Mouse (Mus musculus): ENCODE data around the gene Sh3pxd2b.

Sh3pxd2b gene

GRCm38 (mm10) chr11:32425043-32425658 lies 77.5 kb downstream of the Sh3pxd2b start:
- no peak for DNase-seq (ENCODE audit: low spot score in 2 of 2)

GRCm38 (mm10) chr11:32427537-32427936 lies 79.9 kb downstream of the Sh3pxd2b start:
- no peak for DNase-seq (ENCODE audit: low spot score in 2 of 2)

- no peak for DNase-seq (ENCODE audit: low spot score in 2 of 2)
These were observed 87.9 kb downstream of the Sh3pxd2b start for GRCm38 (mm10) chr11:32435410-32436060.

GRCm38 (mm10) chr11:32442576-32442975 lies 95.0 kb downstream of the Sh3pxd2b start:
- DNase-seq (ENCODE audit: low spot score in 2 of 2), result no peak

- DNase-seq (ENCODE audit: low spot score in 2 of 2), result no peak
These were observed 96.6 kb downstream of the Sh3pxd2b start for GRCm38 (mm10) chr11:32444266-32444665.

GRCm38 (mm10) chr11:32445135-32445534 lies 97.5 kb downstream of the Sh3pxd2b start:
- no peak for DNase-seq (ENCODE audit: low spot score in 2 of 2)

GRCm38 (mm10) chr11:32445637-32446226 lies 98.1 kb downstream of the Sh3pxd2b start:
- DNase-seq (ENCODE audit: low spot score in 2 of 2), result no peak

GRCm38 (mm10) chr11:32450216-32450615 lies 102.6 kb downstream of the Sh3pxd2b start:
- peak in 1 of 2 experiments; percentile 16 for DNase-seq (ENCODE audit: low spot score in 2 of 2)

- no peak for DNase-seq (ENCODE audit: low spot score in 2 of 2)
These were observed 103.7 kb downstream of the Sh3pxd2b start for GRCm38 (mm10) chr11:32451306-32451705.

- DNase-seq (ENCODE audit: low spot score in 2 of 2), result no peak
These were observed 105.1 kb downstream of the Sh3pxd2b start for GRCm38 (mm10) chr11:32452745-32453144.

GRCm38 (mm10) chr11:32453353-32453915 lies 105.8 kb downstream of the Sh3pxd2b start:
- no peak for DNase-seq (ENCODE audit: low spot score in 2 of 2)

- DNase-seq (ENCODE audit: low spot score in 2 of 2), result no peak
These were observed 106.7 kb downstream of the Sh3pxd2b start for GRCm38 (mm10) chr11:32454231-32454799.

GRCm38 (mm10) chr11:32454800-32455506 lies 107.3 kb downstream of the Sh3pxd2b start, which contains the start of gene Ubtd2:
Gene Ubtd2 (plus strand): TSS chr11:32455370.
- peak; percentile 92 to 94 for DNase-seq (ENCODE audit: low spot score in 2 of 2)

GRCm38 (mm10) chr11:32455507-32456141 lies 108.0 kb downstream of the Sh3pxd2b start:
- no peak for DNase-seq (ENCODE audit: low spot score in 2 of 2)

GRCm38 (mm10) chr11:32456356-32456755 lies 108.7 kb downstream of the Sh3pxd2b start:
- no peak for DNase-seq (ENCODE audit: low spot score in 2 of 2)

- no peak for DNase-seq (ENCODE audit: low spot score in 2 of 2)
These were observed 116.7 kb downstream of the Sh3pxd2b start for GRCm38 (mm10) chr11:32464282-32464681.

GRCm38 (mm10) chr11:32471925-32472324 lies 124.3 kb downstream of the Sh3pxd2b start:
- DNase-seq (ENCODE audit: low spot score in 2 of 2), result no peak

- no peak for DNase-seq (ENCODE audit: low spot score in 2 of 2)
These were observed 127.1 kb downstream of the Sh3pxd2b start for GRCm38 (mm10) chr11:32474725-32475124.

- no peak for DNase-seq (ENCODE audit: low spot score in 2 of 2)
These were observed 128.0 kb downstream of the Sh3pxd2b start for GRCm38 (mm10) chr11:32475487-32476236.

Measured in spleen, postnatal 14 days (tissue).